Mouse (Mus musculus) heart, postnatal 10 days (tissue): ENCODE data around the gene Gm7879. TPM values are rescaled to one million over a fixed set of nuclear protein-coding genes. Genes with fewer than 3 reads are reported as not detected.

ENCODE experiments used
- DNase-seq, 2 experiments: peaks; one replicate each; pipeline ENCODE4 v3.0.0; 2021
- intact Hi-C: fragments of 180-260 bp; cut with DNase I; formaldehyde crosslinking; loops from one replicate; pipeline ENCODE4 v1.15.1; 2025
- total RNA-seq, 2 experiments: library from RNA; stranded (reverse); gene quantifications; 2 replicates each; pipeline ENCODE4 v1.2.3; 2021

The Gm7879 gene
- total RNA-seq, 2 experiments from 2014 or later = 8.9 to 10.7 TPM

- DNase-seq = no peak
- intact Hi-C loops = no loop called here
Observed at GRCm38 (mm10) chr5:43947330-43947977, 34.5 kb downstream of the Gm7879 start.

DNA sequence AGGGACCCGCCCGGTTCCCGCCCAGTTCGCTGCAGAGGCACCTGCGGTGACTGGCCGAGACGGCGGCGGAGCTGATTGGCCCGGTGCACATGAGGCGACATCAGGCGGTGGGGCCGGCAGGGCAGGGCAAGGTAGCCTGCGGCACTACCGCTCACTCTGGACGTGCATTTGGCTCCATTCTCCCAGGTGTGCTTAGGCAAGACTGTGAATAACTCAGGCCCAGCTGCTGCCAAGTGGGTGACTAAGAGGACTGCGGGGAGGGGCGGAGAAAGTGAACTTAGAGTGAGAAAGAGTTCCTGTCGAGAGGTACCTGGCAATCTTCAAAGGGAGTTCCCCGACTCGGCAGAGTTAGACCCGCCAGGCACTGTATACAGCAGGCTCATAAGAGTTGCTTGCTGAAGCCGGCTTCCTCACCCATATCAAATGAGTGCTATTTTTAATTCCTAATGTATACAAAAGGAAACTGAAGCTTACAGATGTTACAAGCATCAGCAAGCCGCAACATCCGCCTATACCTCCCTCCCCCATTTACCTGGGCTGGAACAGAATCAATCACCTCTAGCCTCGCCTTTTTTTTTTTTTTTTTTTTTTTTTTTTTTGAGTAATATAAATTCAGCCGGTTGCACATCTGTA, 35.3 kb downstream of the Gm7879 start:
- peak; percentile 37 to 38 for DNase-seq
- intact Hi-C loops = no loop called here

GRCm38 (mm10) chr5:43948748-43949275, 35.9 kb downstream of the Gm7879 start:
- intact Hi-C loops = no loop called here
- DNase-seq = peak; percentile 45 to 56

DNA sequence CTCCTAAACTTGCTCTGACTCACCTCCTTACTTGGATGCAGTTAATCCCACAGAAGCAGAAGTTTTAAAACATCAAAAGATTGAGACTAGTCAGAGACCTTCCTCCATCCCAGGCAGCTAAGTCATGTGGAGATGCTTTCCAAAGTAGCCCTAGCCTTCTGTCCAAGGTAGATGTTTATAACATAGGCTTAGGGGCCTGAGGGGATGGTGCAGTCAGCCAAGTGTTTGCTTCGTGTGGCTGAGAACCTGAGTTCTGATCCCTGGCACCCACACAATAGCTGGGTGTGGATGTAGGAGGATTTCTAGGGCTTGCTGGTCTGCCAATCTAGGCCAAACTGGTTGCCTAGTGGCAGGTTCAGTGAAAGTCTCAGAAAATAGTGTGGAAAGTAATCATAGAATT, 40.3 kb downstream of the Gm7879 start:
- no peak for DNase-seq
- intact Hi-C loops = no loop called here

DNA sequence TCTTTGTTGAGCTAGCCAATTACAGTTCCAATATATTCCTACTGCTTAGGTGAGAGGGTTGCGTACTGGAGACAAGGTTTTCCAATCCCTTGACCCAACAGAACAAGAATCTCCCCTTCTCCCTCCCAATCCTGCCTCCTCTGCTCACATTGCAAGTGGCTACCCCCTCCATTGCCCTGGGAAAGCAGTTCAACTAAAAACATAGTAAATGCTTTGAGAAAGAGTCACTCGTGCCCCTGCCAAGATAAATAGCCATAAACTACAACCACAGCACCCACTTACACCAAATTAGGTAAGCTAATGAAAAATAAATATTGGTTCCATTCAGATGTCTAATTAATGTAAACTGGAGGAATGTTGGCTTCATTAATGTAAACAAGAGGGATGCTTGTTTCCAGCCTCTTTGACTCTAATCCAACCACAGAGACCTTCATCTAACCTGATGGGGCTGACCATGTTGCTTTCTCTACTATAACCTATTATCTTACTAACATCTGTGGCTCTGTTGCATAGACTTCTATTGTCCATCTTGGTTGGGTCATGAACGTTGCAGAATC, 47.0 kb downstream of the Gm7879 start:
- intact Hi-C loops = no loop called here
- no peak for DNase-seq

GRCm38 (mm10) chr5:43961056-43961455, 48.1 kb downstream of the Gm7879 start:
- DNase-seq = no peak
- intact Hi-C loops = no loop called here

Other genes with a start within 250 kb of the Gm7879 start
- gene Bst1, start 94.3 kb upstream of the Gm7879 start, total RNA-seq = under 1 TPM; 0.96 to 0.99 TPM
- 10 to 100 TPM; 32.0 to 37.0 TPM for gene Fbxl5, start 91.5 kb upstream of the Gm7879 start, total RNA-seq
- gene Cd38, start 44.6 kb upstream of the Gm7879 start, total RNA-seq = 10 to 100 TPM; 10.5 to 12.7 TPM
- under 1 TPM; 0.45 TPM for gene Fgfbp1, start 68.6 kb downstream of the Gm7879 start, total RNA-seq
- 1 to 10 TPM; 5.5 to 6.7 TPM for gene Prom1, start 188.9 kb downstream of the Gm7879 start, total RNA-seq